Mouse (Mus musculus) lung, adult 2 months (tissue): ENCODE data around the gene Rragc.

Experiments used
- CTCF ChIP-seq: fragments of 200-500 bp; IDR thresholded peaks from 2 replicates; pipeline ENCODE4 v1.5.1; 2011; ENCODE audit warnings: mild to moderate bottlenecking, low read length, control low read depth; ENCODE audit not compliant: insufficient read depth
- POLR2A ChIP-seq: fragments of 200-500 bp; IDR thresholded peaks from 2 replicates; pipeline ENCODE4 v1.6.1; 2011; ENCODE audit warnings: low read depth, mild to moderate bottlenecking, control low read depth, low read length, borderline replicate concordance; ENCODE audit errors: extremely low read depth

DNA sequence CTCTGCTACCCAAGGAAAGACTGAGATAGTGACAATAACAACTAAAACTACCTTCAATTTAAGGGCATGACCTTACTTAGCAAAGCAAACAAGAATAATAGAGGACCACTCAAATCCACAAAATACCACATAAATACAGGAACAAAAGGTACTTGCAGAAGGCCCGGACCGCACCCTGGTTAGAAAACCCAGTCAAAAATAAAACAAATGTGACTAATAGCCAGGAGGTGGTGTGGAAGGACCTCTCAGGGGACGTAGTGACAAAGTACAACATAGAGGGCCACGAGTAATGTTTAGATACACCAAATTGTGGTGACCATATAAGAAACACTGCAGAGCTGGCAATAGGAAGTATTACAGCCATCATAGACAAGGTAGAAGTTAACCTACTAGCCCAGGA lies 23.0 kb upstream of the Rragc start:
- no peak for TF ChIP-seq CTCF
- TF ChIP-seq POLR2A = no peak
